Mouse (Mus musculus): ENCODE measurements around the gene Map6. TPM values are rescaled to one million over a fixed set of nuclear protein-coding genes. Genes with fewer than 3 reads are reported as not detected.
A peak's percentile ranks its signal among the peaks of the same experiment; 100 is the strongest.
"Not testable (repeated sequence)": the region's sequence is repeated elsewhere in the genome, so short reads cannot be mapped to it uniquely, and the experiment has no call there.

Gene Map6
- total RNA-seq, 2 experiments from 2014 or later = 178 to 182 TPM

GRCm38 (mm10) chr7:99352526-99353400 lies 85.5 kb downstream of the Map6 start, which contains the start of gene Serpinh1:
TSS of gene Serpinh1 (minus strand) at chr7:99353239.
- DNase-seq (ENCODE audit: low spot score in 2 of 2) = peak; percentile 48 to 68

GRCm38 (mm10) chr7:99355731-99356131 lies 88.5 kb downstream of the Map6 start:
- peak; percentile 61 to 77 for DNase-seq (ENCODE audit: low spot score in 2 of 2)

GRCm38 (mm10) chr7:99356244-99356930 lies 89.1 kb downstream of the Map6 start:
- DNase-seq (ENCODE audit: low spot score in 2 of 2) = no peak

- DNase-seq (ENCODE audit: low spot score in 2 of 2) = no peak
Observed at GRCm38 (mm10) chr7:99357201-99357600, 90.0 kb downstream of the Map6 start.

GRCm38 (mm10) chr7:99358371-99358770 lies 91.1 kb downstream of the Map6 start:
- no peak for DNase-seq (ENCODE audit: low spot score in 2 of 2)

- peak; percentile 58 to 65 for DNase-seq (ENCODE audit: low spot score in 2 of 2)
Observed at GRCm38 (mm10) chr7:99360021-99360802, 93.0 kb downstream of the Map6 start.

- no peak for DNase-seq (ENCODE audit: low spot score in 2 of 2)
Observed at GRCm38 (mm10) chr7:99360803-99361414, 93.7 kb downstream of the Map6 start.

- DNase-seq (ENCODE audit: low spot score in 2 of 2) = no peak
Observed at GRCm38 (mm10) chr7:99362137-99362536, 94.9 kb downstream of the Map6 start.

GRCm38 (mm10) chr7:99365069-99365468 lies 97.8 kb downstream of the Map6 start:
- DNase-seq (ENCODE audit: low spot score in 2 of 2) = peak; percentile 75 to 76

- no peak for DNase-seq (ENCODE audit: low spot score in 2 of 2)
Observed at GRCm38 (mm10) chr7:99366716-99367115, 99.5 kb downstream of the Map6 start.

GRCm38 (mm10) chr7:99374325-99374724 lies 107.1 kb downstream of the Map6 start:
- DNase-seq (ENCODE audit: low spot score in 2 of 2) = not testable (repeated sequence)

GRCm38 (mm10) chr7:99375455-99375854 lies 108.2 kb downstream of the Map6 start:
- DNase-seq (ENCODE audit: low spot score in 2 of 2) = peak; percentile 85 to 87

GRCm38 (mm10) chr7:99378870-99379269 lies 111.6 kb downstream of the Map6 start:
- no peak for DNase-seq (ENCODE audit: low spot score in 2 of 2)

- peak; percentile 57 to 61 for DNase-seq (ENCODE audit: low spot score in 2 of 2)
Observed at GRCm38 (mm10) chr7:99380491-99381213, 113.4 kb downstream of the Map6 start.

GRCm38 (mm10) chr7:99381214-99382087 lies 114.2 kb downstream of the Map6 start, which contains the start of gene Gdpd5:
TSS of gene Gdpd5 (plus strand) at chr7:99381414.
- DNase-seq (ENCODE audit: low spot score in 2 of 2) = peak; percentile 100

- DNase-seq (ENCODE audit: low spot score in 2 of 2) = no peak
Observed at GRCm38 (mm10) chr7:99382088-99383000, 115.1 kb downstream of the Map6 start.

GRCm38 (mm10) chr7:99383246-99383645 lies 116.0 kb downstream of the Map6 start:
- DNase-seq (ENCODE audit: low spot score in 2 of 2) = no peak

- DNase-seq (ENCODE audit: low spot score in 2 of 2) = no peak
Observed at GRCm38 (mm10) chr7:99384101-99384611, 116.9 kb downstream of the Map6 start.

Measured in layer of hippocampus, postnatal 10 days (tissue).